Mouse (Mus musculus) forebrain, embryonic 14.5 days (tissue): Measurements from ENCODE around the gene Sall1. TPM values are rescaled to one million over a fixed set of nuclear protein-coding genes. Genes with fewer than 3 reads are reported as not detected.

Experiments
- ATAC-seq: fragments of 200-750 bp; cut with Nextera tagmentation; 2 replicates; pipeline ENCODE4 v1.8.0; 2017; ENCODE audit warnings: mild to moderate bottlenecking, moderate library complexity
- DNase-seq: peaks from one replicate; pipeline ENCODE4 v3.0.0-alpha.2; 2015; ENCODE audit warnings: low spot score
- H3K27ac ChIP-seq: fragments of 300-500 bp; sonication (generic); 2 replicates; pipeline ENCODE4 v1.5.1; 2014; ENCODE audit warnings: low read depth, mild to moderate bottlenecking, control low read depth, low read length, moderate library complexity
- H3K27me3 ChIP-seq: fragments of 300-500 bp; sonication (generic); replicated peaks from 2 replicates; pipeline ENCODE4 v1.6.1; 2014; ENCODE audit warnings: low read length, control low read depth, mixed read lengths; ENCODE audit not compliant: control insufficient read depth, insufficient read depth
- H3K36me3 ChIP-seq: fragments of 300-500 bp; sonication (generic); 2 replicates; pipeline ENCODE4 v1.6.1; 2014; ENCODE audit warnings: low read length, control low read depth; ENCODE audit not compliant: control insufficient read depth, insufficient read depth
- H3K4me1 ChIP-seq: fragments of 300-500 bp; sonication (generic); 2 replicates; pipeline ENCODE4 v1.6.1; 2014; ENCODE audit warnings: antibody characterized with exemption, low read length, control low read depth; ENCODE audit not compliant: control insufficient read depth, insufficient read depth
- H3K4me2 ChIP-seq: fragments of 300-500 bp; sonication (generic); 2 replicates; pipeline ENCODE4 v1.6.1; 2014; ENCODE audit warnings: mild to moderate bottlenecking, control low read depth, low read length
- H3K4me3 ChIP-seq: fragments of 300-500 bp; sonication (generic); 2 replicates; pipeline ENCODE4 v1.5.1; 2014; ENCODE audit warnings: low read depth, low read length, control low read depth
- H3K9ac ChIP-seq: fragments of 300-500 bp; sonication (generic); 2 replicates; pipeline ENCODE4 v1.6.1; 2014; ENCODE audit warnings: mild to moderate bottlenecking, low read length, control low read depth, moderate library complexity
- H3K9me3 ChIP-seq: fragments of 300-500 bp; sonication (generic); replicated peaks from 2 replicates; pipeline ENCODE4 v1.6.1; 2016; ENCODE audit warnings: low read length, control low read depth, mixed read lengths; ENCODE audit not compliant: control insufficient read depth
- WGBS: fragments of 180-500 bp; shearing (Covaris S2); extraction: QIAGEN DNeasy Blood & Tissue Kit; methylation state at CpG from one replicate; pipeline ENCODE4 v1.1.7; 2014; 5-methylcytosine and 5-hydroxymethylcytosine counted together
- polyA plus RNA-seq: library from polyadenylated mRNA; unstranded; fragments of >200 nt; fragmentation: Nextera tagmentation; extraction: Ambion mirVana; gene quantifications from 2 replicates; pipeline ENCODE4 v1.2.1, GENCODE M21; 2014

Gene Sall1
- polyA plus RNA-seq, 1 experiment from 2014 or later: 16.0 TPM

- no peak for DNase-seq
- Histone ChIP-seq H3K27me3 (no peaks in the 10 kb centered on the region), H3K4me1 (peaks cover 19% of the 10 kb centered on the region), H3K4me2 (peak overlapping the region; percentile 65), H3K36me3 (peaks cover 28% of the 10 kb centered on the region), H3K27ac (peak overlapping the region; percentile 52), H3K9me3 (no peaks in the 10 kb centered on the region), H3K9ac (peak overlapping the region; percentile 56), H3K4me3 (peak overlapping the region; percentile 26; the same call in 1 of the 2 replicates)
- 5% methylated on average over 12 of the region's 13 CpGs for WGBS
- ATAC-seq: peak; percentile 29; the same call in 1 of the 2 replicates
Measured at GRCm38 (mm10) chr8:89026139-89026520, 17.8 kb downstream of the Sall1 start.

GRCm38 (mm10) chr8:89025281-89026138, 18.5 kb downstream of the Sall1 start:
- peak overlapping the region; percentile 52 for H3K27ac ChIP-seq
- 6% methylated on average over 52 of the region's 55 CpGs for WGBS
- peak overlapping the region; percentile 56 for H3K9ac ChIP-seq
- peak overlapping the region; percentile 26 for H3K4me3 ChIP-seq
- H3K9me3 ChIP-seq: no peaks in the 10 kb centered on the region
- H3K4me1 ChIP-seq: peaks cover 20% of the 10 kb centered on the region
- DNase-seq (no peak), ATAC-seq (peak; percentile 83)
- H3K27me3 ChIP-seq: no peaks in the 10 kb centered on the region
- peak overlapping the region; percentile 65 for H3K4me2 ChIP-seq
- peaks cover 22% of the 10 kb centered on the region for H3K36me3 ChIP-seq

- Histone ChIP-seq H3K9ac (no peak overlapping the region), H3K9me3 (no peaks in the 10 kb centered on the region), H3K4me1 (peaks cover 20% of the 10 kb centered on the region), H3K27me3 (no peaks in the 10 kb centered on the region), H3K4me3 (no peak overlapping the region), H3K27ac (no peak overlapping the region), H3K36me3 (peaks cover 15% of the 10 kb centered on the region), H3K4me2 (no peak overlapping the region)
- ATAC-seq (no peak), DNase-seq (no peak)
- 28% methylated on average over 6 of the region's 6 CpGs for WGBS
Measured at GRCm38 (mm10) chr8:89024796-89025195, 19.2 kb downstream of the Sall1 start.

- no peak overlapping the region for H3K4me3 ChIP-seq
- no peaks in the 10 kb centered on the region for H3K36me3 ChIP-seq
- WGBS: 6% methylated on average over 5 of the region's 5 CpGs
- no peak overlapping the region for H3K27ac ChIP-seq
- no peak overlapping the region for H3K9ac ChIP-seq
- no peaks in the 10 kb centered on the region for H3K9me3 ChIP-seq
- ATAC-seq (no peak), DNase-seq (peak; percentile 62)
- no peaks in the 10 kb centered on the region for H3K27me3 ChIP-seq
- H3K4me1 ChIP-seq: peaks cover 19% of the 10 kb centered on the region
- H3K4me2 ChIP-seq: no peak overlapping the region
Measured at GRCm38 (mm10) chr8:89021139-89021538, 22.8 kb downstream of the Sall1 start.

- Histone ChIP-seq H3K4me1 (peaks cover 4% of the 10 kb centered on the region; the same call in 1 of the 2 replicates), H3K27ac (no peak overlapping the region), H3K9me3 (no peaks in the 10 kb centered on the region), H3K4me2 (no peak overlapping the region), H3K27me3 (no peaks in the 10 kb centered on the region), H3K36me3 (no peaks in the 10 kb centered on the region), H3K9ac (no peak overlapping the region), H3K4me3 (no peak overlapping the region)
- ATAC-seq (no peak), DNase-seq (no peak)
- WGBS: 88% methylated on average over 4 of the region's 4 CpGs
Measured at GRCm38 (mm10) chr8:89017891-89018290, 26.1 kb downstream of the Sall1 start.

GRCm38 (mm10) chr8:89016465-89017070, 27.4 kb downstream of the Sall1 start:
- ATAC-seq (no peak), DNase-seq (no peak)
- Histone ChIP-seq H3K27me3 (no peaks in the 10 kb centered on the region), H3K4me1 (peaks cover 4% of the 10 kb centered on the region; the same call in 1 of the 2 replicates), H3K36me3 (no peaks in the 10 kb centered on the region), H3K9me3 (no peaks in the 10 kb centered on the region), H3K9ac (no peak overlapping the region), H3K4me2 (no peak overlapping the region), H3K4me3 (no peak overlapping the region), H3K27ac (no peak overlapping the region)
- 80% methylated on average over 7 of the region's 7 CpGs for WGBS

GRCm38 (mm10) chr8:89015539-89015938, 28.4 kb downstream of the Sall1 start:
- Histone ChIP-seq H3K27ac (no peak overlapping the region), H3K27me3 (no peaks in the 10 kb centered on the region), H3K36me3 (no peaks in the 10 kb centered on the region), H3K9ac (no peak overlapping the region), H3K4me3 (no peak overlapping the region), H3K9me3 (no peaks in the 10 kb centered on the region), H3K4me1 (no peaks in the 10 kb centered on the region), H3K4me2 (no peak overlapping the region)
- no peak for DNase-seq
- 58% methylated on average over 6 of the region's 6 CpGs for WGBS
- ATAC-seq: no peak

- Histone ChIP-seq H3K4me3 (no peak overlapping the region), H3K27ac (no peak overlapping the region), H3K9ac (no peak overlapping the region), H3K4me2 (no peak overlapping the region), H3K9me3 (no peaks in the 10 kb centered on the region), H3K27me3 (no peaks in the 10 kb centered on the region), H3K36me3 (no peaks in the 10 kb centered on the region), H3K4me1 (no peaks in the 10 kb centered on the region)
- ATAC-seq (no peak), DNase-seq (no peak)
- WGBS: 91% methylated on average over 6 of the region's 6 CpGs
Measured at GRCm38 (mm10) chr8:89012853-89013534, 31.0 kb downstream of the Sall1 start.
